Mouse (Mus musculus) embryonic fibroblast, embryonic 13.5 days (primary cell): ENCODE results near the gene Gm20696.

Experiments used
- CTCF ChIP-seq: IDR thresholded peaks from 2 replicates; pipeline ENCODE4 v1.5.1; 2011; ENCODE audit warnings: mild to moderate bottlenecking, control low read depth, low read length, moderate library complexity, borderline replicate concordance; ENCODE audit not compliant: insufficient read depth
- POLR2A ChIP-seq: IDR thresholded peaks from 2 replicates; pipeline ENCODE4 v1.6.1; 2011; ENCODE audit warnings: low read depth, mild to moderate bottlenecking, control low read depth, low read length, moderate library complexity

- TF ChIP-seq POLR2A (no peak), CTCF (no peak)
Observed at GRCm38 (mm10) chr6:99257676-99258075, 408.9 kb downstream of the Gm20696 start.
